Mouse (Mus musculus) CD4-positive, CD25-positive, alpha-beta regulatory T cell, adult 4 months (primary cell): ENCODE data around the gene Gm20604. TPM values are rescaled to one million over a fixed set of nuclear protein-coding genes. Genes with fewer than 3 reads are reported as not detected.

Source experiments
- ATAC-seq: one replicate; pipeline ENCODE4 v1.8.0; 2017
- polyA plus RNA-seq, 2 experiments: library from polyadenylated mRNA; unstranded; fragments of 100-300 nt; shearing (Covaris generic); gene quantifications; one replicate each; pipeline ENCODE4 v1.2.1; 2017

The Gm20604 gene
- 1 to 10 TPM; 6.1 to 9.5 TPM for polyA plus RNA-seq

GRCm38 (mm10) chr12:102758403-102758756 is at the start of gene Gm20604:
Gene Gm20604 (minus strand): TSS chr12:102758672.
- ATAC-seq, result no peak

GRCm38 (mm10) chr12:102799528-102799927 is 41.1 kb upstream of the Gm20604 start:
- no peak for ATAC-seq

GRCm38 (mm10) chr12:102787927-102788326 is 29.5 kb upstream of the Gm20604 start:
- ATAC-seq, result no peak

GRCm38 (mm10) chr12:102785593-102785985 is 27.1 kb upstream of the Gm20604 start:
- no peak for ATAC-seq

GRCm38 (mm10) chr12:102784899-102785592 is 26.6 kb upstream of the Gm20604 start:
- ATAC-seq, result no peak

- no peak for ATAC-seq
Observed at GRCm38 (mm10) chr12:102782841-102783240, 24.4 kb upstream of the Gm20604 start.

GRCm38 (mm10) chr12:102779452-102779851 is 21.0 kb upstream of the Gm20604 start:
- ATAC-seq, result no peak

GRCm38 (mm10) chr12:102778151-102778550 is 19.7 kb upstream of the Gm20604 start:
- no peak for ATAC-seq

- no peak for ATAC-seq
Observed at GRCm38 (mm10) chr12:102776035-102776434, 17.6 kb upstream of the Gm20604 start.

GRCm38 (mm10) chr12:102772676-102773075 is 14.2 kb upstream of the Gm20604 start:
- no peak for ATAC-seq

GRCm38 (mm10) chr12:102771601-102772000 is 13.1 kb upstream of the Gm20604 start:
- no peak for ATAC-seq

GRCm38 (mm10) chr12:102769000-102769399 is 10.5 kb upstream of the Gm20604 start:
- no peak for ATAC-seq

GRCm38 (mm10) chr12:102763696-102764095 is 5.2 kb upstream of the Gm20604 start:
- no peak for ATAC-seq

GRCm38 (mm10) chr12:102761668-102762067 is 3.2 kb upstream of the Gm20604 start:
- ATAC-seq, result no peak

GRCm38 (mm10) chr12:102758936-102759335 is 464 bp upstream of the Gm20604 start:
- no peak for ATAC-seq

- ATAC-seq, result peak; percentile 95
Observed at GRCm38 (mm10) chr12:102757689-102758402, 626 bp downstream of the Gm20604 start, which contains the start of the genes Gm28051, Gon7 and Ubr7. Gene Gm28051 (minus strand): TSS chr12:102757765. Gene Gon7 (minus strand): TSS chr12:102757803. Gene Ubr7 (plus strand): TSS chr12:102757967.

GRCm38 (mm10) chr12:102757055-102757688 is 1.3 kb downstream of the Gm20604 start:
- ATAC-seq, result no peak

- ATAC-seq, result no peak
Observed at GRCm38 (mm10) chr12:102756304-102756703, 2.2 kb downstream of the Gm20604 start.

- ATAC-seq, result no peak
Observed at GRCm38 (mm10) chr12:102748256-102748655, 10.2 kb downstream of the Gm20604 start.

- ATAC-seq, result peak; percentile 77
Observed at GRCm38 (mm10) chr12:102744839-102745238, 13.6 kb downstream of the Gm20604 start.

GRCm38 (mm10) chr12:102743589-102744574 is 14.6 kb downstream of the Gm20604 start, which contains the start of the genes Moap1 and Tmem251:
Gene Moap1 (minus strand): TSS chr12:102743661.
Gene Tmem251 (plus strand): TSS chr12:102743762.
- ATAC-seq, result peak; percentile 89

- peak; percentile 31 for ATAC-seq
Observed at GRCm38 (mm10) chr12:102743036-102743588, 15.4 kb downstream of the Gm20604 start.
